ENCODE assay signal across 8 mouse cellular contexts in genomic region chr5:52114751-52115451, GRCm38 (mm10).
DNase-seq lines count a peak whose midpoint lies in the region; ATAC-seq and TF ChIP-seq lines count a peak whose summit lies in the region.

No protein-coding gene starts in this region.

- peak; percentile 30 for DNase-seq in gastrocnemius, adult 2 months
- DNase-seq in gastrocnemius, adult 18-20 months (ENCODE audit: low spot score) = no peak
- DNase-seq in ES-CJ7 (ENCODE audit: low read depth, low spot score) = peak; percentile 30
- DNase-seq in embryonic facial prominence, embryonic 10.5 days (ENCODE audit: low spot score) = peak; percentile 59
- DNase-seq in limb, embryonic 14.5 days (ENCODE audit: low spot score) = no peak
- DNase-seq in right cerebral cortex, postnatal 10 days (ENCODE audit: low spot score in 2 of 2) = peak; percentile 46 to 49

- intact Hi-C loops in gastrocnemius, adult 2 months (cut with DNase I) = loop anchor here (5.0 kb wide), 1 partner anchor 127 kb away; no protein-coding TSS in a partner anchor

- TF ChIP-seq POLR2A in limb, embryonic 14.5 days (IDR thresholded peaks at IDR 0.05; ENCODE audit: borderline replicate concordance, extremely low read depth, insufficient read depth, insufficient read length) = no peak

- peak overlapping the region; percentile 87 for H3K4me3 ChIP-seq in gastrocnemius, adult 2 months
- H3K4me3 ChIP-seq in embryonic facial prominence, embryonic 10.5 days = peak overlapping the region; percentile 72
- peak overlapping the region; percentile 80 for H3K4me3 ChIP-seq in hindbrain, embryonic 15.5 days
- H3K4me3 ChIP-seq in limb, embryonic 14.5 days (replicated peaks; ENCODE audit: low read length) = peak overlapping the region; percentile 68

- no peak overlapping the region for H3K27ac ChIP-seq in gastrocnemius, adult 2 months
- no peak overlapping the region for H3K27ac ChIP-seq in embryonic facial prominence, embryonic 10.5 days (replicated peaks)
- H3K27ac ChIP-seq in hindbrain, embryonic 15.5 days (replicated peaks) = peak overlapping the region; percentile 90
- no peak overlapping the region for H3K27ac ChIP-seq in limb, embryonic 14.5 days (replicated peaks; ENCODE audit: low read depth, low read length)

- H3K9me3 ChIP-seq in embryonic facial prominence, embryonic 10.5 days = no peaks in the 10 kb centered on the region
- H3K9me3 ChIP-seq in hindbrain, embryonic 15.5 days = no peaks in the 10 kb centered on the region
- no peaks in the 10 kb centered on the region for H3K9me3 ChIP-seq in limb, embryonic 14.5 days (ENCODE audit: control insufficient read depth, low read length)

- no peaks in the 10 kb centered on the region for H3K36me3 ChIP-seq in embryonic facial prominence, embryonic 10.5 days (replicated peaks)
- no peaks in the 10 kb centered on the region for H3K36me3 ChIP-seq in hindbrain, embryonic 15.5 days
- no peaks in the 10 kb centered on the region for H3K36me3 ChIP-seq in limb, embryonic 14.5 days (ENCODE audit: control insufficient read depth, insufficient read depth, low read length)

- under 1% methylated on average over 48 of the region's 48 CpGs for WGBS in embryonic facial prominence, embryonic 10.5 days
- WGBS in hindbrain, embryonic 15.5 days = under 1% methylated on average over 48 of the region's 48 CpGs
- under 1% methylated on average over 48 of the region's 48 CpGs for WGBS in limb, embryonic 14.5 days

- ATAC-seq in hindbrain, embryonic 15.5 days (ENCODE audit: low FRiP score, low read depth) = peak; percentile 9; the same call in 1 of the 2 replicates
- no peak for ATAC-seq in limb, embryonic 14.5 days (ENCODE audit: low FRiP score, low read depth)
- no peak for ATAC-seq in megakaryocyte progenitor cell, adult 5-6 weeks (replicated peaks; ENCODE audit: poor library complexity)

- H3K4me2 ChIP-seq in hindbrain, embryonic 15.5 days = peak overlapping the region; percentile 90
- H3K4me2 ChIP-seq in limb, embryonic 14.5 days (replicated peaks; ENCODE audit: low read depth, low read length, severe bottlenecking) = peak overlapping the region; percentile 99

- peaks cover 85% of the 10 kb centered on the region for H3K27me3 ChIP-seq in embryonic facial prominence, embryonic 10.5 days (replicated peaks; ENCODE audit: low read depth, poor library complexity, severe bottlenecking)
- peaks cover 15% of the 10 kb centered on the region; the same call in 1 of the 2 replicates for H3K27me3 ChIP-seq in hindbrain, embryonic 15.5 days
- H3K27me3 ChIP-seq in limb, embryonic 14.5 days (ENCODE audit: control insufficient read depth, insufficient read depth, low read length) = peaks cover 48% of the 10 kb centered on the region

- no peak for TF ChIP-seq CTCF in gastrocnemius, adult 2 months (IDR thresholded peaks at IDR 0.05)

- peaks cover 41% of the 10 kb centered on the region for H3K4me1 ChIP-seq in embryonic facial prominence, embryonic 10.5 days
- peaks cover 38% of the 10 kb centered on the region for H3K4me1 ChIP-seq in hindbrain, embryonic 15.5 days (replicated peaks)
- peaks cover 14% of the 10 kb centered on the region for H3K4me1 ChIP-seq in limb, embryonic 14.5 days (ENCODE audit: control insufficient read depth, insufficient read depth, low read length)

- H3K9ac ChIP-seq in hindbrain, embryonic 15.5 days = peak overlapping the region; percentile 70
- H3K9ac ChIP-seq in limb, embryonic 14.5 days (ENCODE audit: low read depth, low read length, severe bottlenecking) = peak overlapping the region; percentile 59

Comparison
In these comparisons a context has a peak if more than half of its experiments do, and no peak if none do; other contexts are left out.
1. DNase-seq: peak in gastrocnemius, adult 2 months (single experiment), ES-CJ7 (single experiment), embryonic facial prominence, embryonic 10.5 days (single experiment) and right cerebral cortex, postnatal 10 days (2 of 2); none in gastrocnemius, adult 18-20 months (single experiment) and limb, embryonic 14.5 days (single experiment).
2. Peak in every context shown above with its lines, with median percentiles within 50 percentile points of each other: H3K4me3 ChIP-seq.